Mouse (Mus musculus) testis, adult 2 months (tissue): ENCODE results near the gene Fbxo6. TPM values are rescaled to one million over a fixed set of nuclear protein-coding genes. Genes with fewer than 3 reads are reported as not detected.
A peak's percentile ranks its signal among the peaks of the same experiment; 100 is the strongest.

ENCODE experiments used
- H3K27ac ChIP-seq: fragments of 200-500 bp; 2 replicates; pipeline ENCODE4 v1.5.1; 2012; ENCODE audit warnings: low read depth, low read length; ENCODE audit not compliant: control insufficient read depth, insufficient read depth
- H3K27me3 ChIP-seq: fragments of 200-500 bp; 2 replicates; pipeline ENCODE4 v1.6.1; 2012; ENCODE audit warnings: mild to moderate bottlenecking, low read length, moderate library complexity; ENCODE audit not compliant: control insufficient read depth, insufficient read depth
- H3K36me3 ChIP-seq: fragments of 200-500 bp; 2 replicates; pipeline ENCODE4 v1.6.1; 2012; ENCODE audit warnings: mild to moderate bottlenecking, low read length; ENCODE audit not compliant: control insufficient read depth, insufficient read depth
- H3K4me1 ChIP-seq: fragments of 200-500 bp; 2 replicates; pipeline ENCODE4 v1.6.1; 2012; ENCODE audit warnings: low read length; ENCODE audit not compliant: control insufficient read depth, insufficient read depth
- H3K4me3 ChIP-seq: fragments of 200-500 bp; 2 replicates; pipeline ENCODE4 v1.5.1; 2012; ENCODE audit warnings: low read depth, mild to moderate bottlenecking, low read length, moderate library complexity, mixed read lengths; ENCODE audit not compliant: control insufficient read depth
- CTCF ChIP-seq: fragments of 200-500 bp; IDR thresholded peaks from 2 replicates; pipeline ENCODE4 v1.5.1; 2012; ENCODE audit warnings: low read depth, mild to moderate bottlenecking, inconsistent platforms, low read length, moderate library complexity; ENCODE audit not compliant: control insufficient read depth, insufficient read depth, insufficient replicate concordance
- POLR2A ChIP-seq: fragments of 200-500 bp; IDR thresholded peaks from 2 replicates; pipeline ENCODE4 v1.6.1; 2012; ENCODE audit warnings: low read depth, mild to moderate bottlenecking, inconsistent platforms, low read length, moderate library complexity; ENCODE audit not compliant: control insufficient read depth
- polyA plus RNA-seq: library from polyadenylated mRNA; depleted of rRNA; stranded (reverse); fragments of >200 nt; gene quantifications from 2 replicates; pipeline ENCODE4 v1.2.3, GENCODE M21; 2012

The Fbxo6 gene
- polyA plus RNA-seq, 1 experiment, result 41.9 TPM

- H3K4me1 ChIP-seq, result peaks cover 20% of the 10 kb centered on the region
- H3K36me3 ChIP-seq, result no peaks in the 10 kb centered on the region
These were observed 8.8 kb upstream of the Fbxo6 start, which contains the start of the genes Fbxo44 and Fbxo2 for GRCm38 (mm10) chr4:148160436-148161390. Gene Fbxo44, minus strand, starts transcription at chr4:148160482. Gene Fbxo2, plus strand, starts transcription at chr4:148160621.

GRCm38 (mm10) chr4:148159544-148160435, 7.8 kb upstream of the Fbxo6 start:
- peak overlapping the region; percentile 93 for H3K4me3 ChIP-seq
- H3K4me1 ChIP-seq, result peaks cover 20% of the 10 kb centered on the region
- H3K36me3 ChIP-seq, result no peaks in the 10 kb centered on the region
- peak overlapping the region; percentile 89 for H3K27ac ChIP-seq
- H3K27me3 ChIP-seq, result no peaks in the 10 kb centered on the region
- TF ChIP-seq POLR2A, result peak; percentile 48
- TF ChIP-seq CTCF, result no peak

More at GRCm38 (mm10) chr4:148160436-148161390, 8.8 kb upstream of the Fbxo6 start, which contains the start of the genes Fbxo44 and Fbxo2:
- Histone ChIP-seq H3K27ac (peak within 1 kb of the TSS; percentile 89), H3K4me3 (peak within 1 kb of the TSS; percentile 93), H3K27me3 (no peaks in the 10 kb centered on the region)
- TF ChIP-seq CTCF (no peak), POLR2A (no peak)

GRCm38 (mm10) chr4:148158436-148159348, 6.8 kb upstream of the Fbxo6 start:
- H3K27ac ChIP-seq, result peak overlapping the region; percentile 82
- peak overlapping the region; percentile 90 for H3K4me3 ChIP-seq
- H3K36me3 ChIP-seq, result no peaks in the 10 kb centered on the region
- TF ChIP-seq POLR2A, result peak; percentile 58
- no peak for TF ChIP-seq CTCF
- H3K4me1 ChIP-seq, result peaks cover 17% of the 10 kb centered on the region
- H3K27me3 ChIP-seq, result no peaks in the 10 kb centered on the region

- Histone ChIP-seq H3K4me1 (peaks cover 21% of the 10 kb centered on the region), H3K4me3 (no peak overlapping the region), H3K27me3 (no peaks in the 10 kb centered on the region), H3K36me3 (no peaks in the 10 kb centered on the region), H3K27ac (no peak overlapping the region)
- TF ChIP-seq CTCF (no peak), POLR2A (no peak)
These were observed 3.0 kb upstream of the Fbxo6 start for GRCm38 (mm10) chr4:148154982-148155381.

GRCm38 (mm10) chr4:148154006-148154405, 2.1 kb upstream of the Fbxo6 start:
- Histone ChIP-seq H3K27ac (no peak overlapping the region), H3K27me3 (no peaks in the 10 kb centered on the region), H3K36me3 (no peaks in the 10 kb centered on the region), H3K4me1 (peaks cover 25% of the 10 kb centered on the region), H3K4me3 (no peak overlapping the region)
- no peak for TF ChIP-seq POLR2A
- TF ChIP-seq CTCF, result no peak

GRCm38 (mm10) chr4:148152547-148152946, 607 bp upstream of the Fbxo6 start:
- TF ChIP-seq CTCF, result no peak
- TF ChIP-seq POLR2A, result no peak
- Histone ChIP-seq H3K27ac (peak overlapping the region; percentile 69), H3K4me3 (peak overlapping the region; percentile 95), H3K4me1 (peaks cover 20% of the 10 kb centered on the region), H3K36me3 (no peaks in the 10 kb centered on the region; the same call in 1 of the 2 replicates), H3K27me3 (no peaks in the 10 kb centered on the region)
